Mouse (Mus musculus) layer of hippocampus, adult 8-10 months (tissue): ENCODE data around the gene Fzd4. TPM values are rescaled to one million over a fixed set of nuclear protein-coding genes. Genes with fewer than 3 reads are reported as not detected.

ENCODE experiments used
- DNase-seq, 2 experiments: peaks; one replicate each; pipeline ENCODE4 v3.0.0; 2022; ENCODE audit warnings: low spot score in 2 of 2
- total RNA-seq, 4 experiments: library from RNA; stranded (reverse); gene quantifications; 2 replicates each; pipeline ENCODE4 v1.2.4; 2022

The Fzd4 gene
- 1 to 10 TPM; 6.2 to 7.4 (median 6.5) TPM for total RNA-seq

- DNase-seq: peak; percentile 81 to 82
Measured at GRCm38 (mm10) chr7:89404081-89404733, at the start of gene Fzd4, which contains the start of gene Tmem135. Gene Fzd4 (plus strand): TSS chr7:89404355. Gene Tmem135 (minus strand): TSS chr7:89404222.

- no peak for DNase-seq
Measured at GRCm38 (mm10) chr7:89355519-89356255, 48.5 kb upstream of the Fzd4 start.

DNA sequence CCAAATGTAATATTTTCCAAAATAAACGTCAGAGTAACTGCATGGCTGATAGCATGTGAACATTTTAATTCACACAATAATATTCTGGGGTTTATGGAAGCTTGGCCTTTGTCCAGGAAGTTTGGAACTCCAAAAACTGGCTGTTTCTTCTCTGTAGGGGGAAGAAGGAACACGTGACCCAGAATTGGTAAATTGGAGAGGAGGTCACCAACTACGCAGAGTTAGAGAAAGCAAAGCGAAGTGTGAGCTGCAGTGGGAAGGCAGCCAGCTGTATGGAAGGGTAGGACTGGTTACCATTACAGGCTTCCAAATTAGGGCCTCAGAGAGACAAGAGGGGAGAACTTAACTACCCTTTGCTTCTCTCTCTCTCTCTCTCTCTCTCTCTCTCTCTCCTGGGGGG, 47.8 kb upstream of the Fzd4 start:
- no peak for DNase-seq

- DNase-seq: no peak
Measured at GRCm38 (mm10) chr7:89363975-89364374, 40.2 kb upstream of the Fzd4 start.

DNA sequence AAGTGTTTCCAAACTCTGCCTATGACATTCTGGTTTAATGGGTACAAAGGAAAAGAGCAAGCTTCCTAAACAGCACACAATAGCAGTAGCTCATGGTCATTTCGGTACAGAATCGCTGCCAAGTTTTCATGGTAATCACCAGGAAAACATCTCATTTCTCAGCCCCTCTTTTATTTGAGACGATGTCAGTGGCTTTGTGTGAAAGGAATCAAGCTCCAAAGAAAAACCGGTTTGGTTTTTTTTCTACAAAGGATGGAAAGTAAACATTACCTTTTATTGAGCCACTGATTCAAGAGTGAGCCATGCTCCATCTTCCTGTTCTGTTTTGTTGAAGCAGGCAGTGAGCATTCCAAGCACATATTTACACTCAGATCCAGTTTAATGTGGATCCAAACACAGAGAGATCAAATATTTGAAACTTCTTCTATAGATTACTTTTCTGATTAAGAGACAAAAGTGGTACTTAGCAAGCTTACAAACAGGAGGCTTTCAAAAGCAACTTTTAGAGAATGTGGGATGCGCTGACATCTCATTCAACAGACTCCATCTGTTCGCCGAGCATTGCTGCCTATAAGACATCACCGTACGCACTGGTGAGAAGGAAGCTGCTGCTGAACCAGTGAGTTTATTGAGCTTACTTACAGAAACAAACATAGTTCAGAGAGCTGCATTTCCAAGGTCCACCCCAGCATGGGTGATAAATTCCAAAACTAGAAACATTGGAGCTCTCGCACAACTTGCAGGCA, 38.8 kb upstream of the Fzd4 start:
- DNase-seq: peak; percentile 12 to 14

DNA sequence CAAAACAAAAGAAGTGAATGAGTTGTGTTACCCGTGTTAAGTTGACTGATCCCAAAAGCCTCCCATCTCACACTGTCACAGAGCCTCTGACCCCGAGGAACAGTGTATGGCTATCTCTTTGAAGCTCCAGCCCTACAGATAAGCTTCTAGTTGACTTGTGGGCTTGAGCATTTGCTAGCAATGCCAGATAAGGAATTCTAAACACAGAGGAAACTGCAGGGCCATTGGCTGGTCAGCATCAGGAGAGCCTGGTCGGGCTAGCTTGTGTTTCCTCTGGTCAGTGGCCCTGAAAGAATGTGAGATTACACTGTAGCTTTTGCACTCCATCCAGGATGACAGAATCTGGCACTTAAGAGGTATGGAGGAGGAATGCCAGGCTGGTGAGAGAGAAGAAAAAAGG, 36.5 kb upstream of the Fzd4 start:
- DNase-seq: no peak

DNA sequence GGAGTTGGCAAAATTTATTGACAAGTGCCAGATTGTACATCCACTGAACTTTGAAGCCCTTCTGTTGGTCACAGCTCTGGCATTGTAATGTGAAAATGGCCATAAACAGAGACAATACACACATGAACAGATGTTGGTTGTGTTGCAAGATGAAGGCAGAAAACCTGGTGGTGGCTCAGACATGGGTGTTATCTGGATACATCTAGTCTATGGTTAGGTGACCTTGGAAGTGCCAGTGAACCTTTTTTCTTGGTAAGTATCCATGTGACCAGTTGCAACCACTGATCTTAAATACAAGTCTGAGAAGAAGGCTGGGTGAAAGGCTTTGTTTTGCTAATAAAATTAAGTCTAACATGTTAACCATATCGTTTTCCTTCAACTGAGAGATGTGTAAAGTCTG, 34.1 kb upstream of the Fzd4 start:
- DNase-seq: no peak

DNA sequence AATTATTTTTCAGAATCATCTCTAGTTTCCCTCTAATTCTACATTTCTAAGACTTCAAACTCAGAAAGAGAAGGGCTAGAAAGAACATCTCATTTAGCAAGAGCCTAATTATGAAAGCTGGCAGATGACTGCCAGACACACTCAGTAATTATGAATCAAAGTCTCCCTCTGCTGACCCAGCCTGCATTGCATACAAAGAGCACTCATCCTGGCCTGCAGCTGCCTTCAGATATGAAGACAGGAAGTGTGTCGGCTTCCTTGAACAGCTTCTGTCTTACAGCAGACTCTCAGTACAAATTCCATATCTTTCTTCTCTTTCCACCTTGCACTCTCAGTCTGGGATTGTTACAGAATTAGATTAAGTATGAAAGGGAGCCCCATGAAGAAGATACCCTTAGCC, 33.2 kb upstream of the Fzd4 start:
- peak; percentile 18 to 33 for DNase-seq

GRCm38 (mm10) chr7:89371623-89372295, 32.4 kb upstream of the Fzd4 start:
- DNase-seq: no peak

DNA sequence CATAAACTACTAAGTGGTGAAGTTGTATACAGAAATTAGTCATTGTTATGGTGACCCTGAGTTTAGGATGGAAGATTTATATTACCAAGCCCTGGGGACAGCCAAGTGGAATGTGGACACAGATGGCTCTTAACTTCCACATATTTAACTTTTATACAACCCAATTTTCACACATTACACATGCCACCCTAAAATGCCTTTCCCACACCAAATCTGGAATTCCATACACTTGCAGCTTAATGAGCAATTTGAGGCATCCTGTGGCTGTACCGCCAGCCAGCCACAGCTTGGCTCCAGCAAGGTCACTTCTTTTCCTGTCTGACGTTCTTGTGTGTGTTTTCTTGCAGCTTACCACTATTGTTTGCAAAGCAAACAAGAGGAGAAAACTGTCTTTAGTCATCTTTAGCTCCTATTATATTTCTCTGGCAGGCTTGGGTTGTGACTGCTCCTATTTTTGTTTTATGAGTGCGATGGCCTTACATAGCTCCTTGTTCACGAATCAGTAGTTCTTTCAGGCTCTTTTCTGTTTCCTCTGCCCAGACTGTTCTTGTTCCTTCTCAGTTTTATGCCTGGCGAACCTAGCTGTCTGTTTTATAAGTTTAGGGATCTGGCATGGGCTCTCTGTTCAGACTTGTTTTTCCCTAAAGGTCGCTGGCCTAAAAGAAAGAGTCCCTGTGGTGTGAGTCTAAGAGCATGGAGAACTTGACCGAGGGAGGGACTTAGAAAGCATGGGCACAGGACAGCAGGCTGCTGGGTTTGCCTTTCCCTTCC, 23.0 kb upstream of the Fzd4 start:
- no peak for DNase-seq

DNA sequence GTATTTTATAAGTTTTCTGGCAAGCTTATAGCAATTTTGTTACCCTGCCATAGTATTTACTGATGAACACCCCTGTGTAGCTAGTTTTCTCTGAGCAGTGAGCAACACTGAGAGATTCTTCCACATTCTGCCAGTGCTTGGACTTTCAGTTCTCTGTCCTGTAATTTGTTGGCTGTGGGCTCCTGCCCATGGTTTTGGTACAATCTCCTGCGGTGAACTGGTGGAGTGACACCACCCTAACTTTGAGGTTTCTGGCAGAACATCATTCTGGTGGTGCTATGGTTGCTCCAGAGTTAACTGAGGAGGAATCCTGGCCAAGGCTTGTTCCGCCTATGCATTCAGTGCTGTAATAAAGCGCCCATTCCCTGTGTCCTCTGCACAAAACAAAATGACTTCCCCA, 21.3 kb upstream of the Fzd4 start:
- no peak for DNase-seq

DNA sequence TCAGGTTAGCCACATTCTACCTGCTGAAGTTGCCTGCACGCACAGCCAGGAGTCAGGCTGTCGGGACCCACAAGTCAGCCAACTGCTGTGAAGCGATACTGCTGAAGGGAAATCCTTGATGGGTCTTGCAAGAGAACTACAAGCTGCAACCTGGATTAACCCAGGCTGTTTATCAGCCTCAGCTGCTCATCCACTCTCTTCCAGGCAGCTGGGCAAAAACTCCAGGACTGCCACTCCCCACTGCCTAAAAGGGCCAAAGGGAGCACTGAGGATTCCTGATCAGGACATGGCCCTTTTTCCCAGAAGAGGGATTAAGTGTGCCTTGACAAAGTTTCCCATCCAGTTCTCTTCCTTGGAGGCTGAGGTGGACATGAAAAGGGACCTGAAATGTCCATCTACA, 15.2 kb upstream of the Fzd4 start:
- DNase-seq: no peak

- DNase-seq: no peak
Measured at GRCm38 (mm10) chr7:89390660-89391059, 13.5 kb upstream of the Fzd4 start.

- DNase-seq: no peak
Measured at GRCm38 (mm10) chr7:89391281-89391680, 12.9 kb upstream of the Fzd4 start.

- DNase-seq: no peak
Measured at GRCm38 (mm10) chr7:89391831-89392230, 12.3 kb upstream of the Fzd4 start.

GRCm38 (mm10) chr7:89392388-89392787, 11.8 kb upstream of the Fzd4 start:
- DNase-seq: no peak

GRCm38 (mm10) chr7:89392825-89393224, 11.3 kb upstream of the Fzd4 start:
- no peak for DNase-seq

GRCm38 (mm10) chr7:89395399-89395798, 8.8 kb upstream of the Fzd4 start:
- DNase-seq: no peak

DNA sequence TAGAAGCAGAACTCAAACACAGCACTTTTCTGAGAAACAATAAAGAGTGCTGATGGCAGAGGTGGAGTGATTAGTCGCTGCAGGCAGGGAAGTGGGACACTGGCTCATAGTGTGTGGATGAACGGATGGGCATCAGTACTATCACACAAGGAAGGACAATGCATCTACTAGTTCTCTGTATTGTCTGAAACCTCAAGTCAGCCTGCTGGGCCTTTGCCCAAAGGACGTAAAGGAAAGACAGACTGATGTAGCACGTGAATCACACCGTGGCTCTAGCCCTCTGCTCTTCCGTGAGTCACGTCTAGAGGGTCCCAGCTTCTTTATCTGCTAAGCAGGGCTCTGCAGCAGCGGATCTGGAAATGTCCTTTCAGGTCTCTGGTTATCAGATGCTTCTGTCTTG, 7.8 kb upstream of the Fzd4 start:
- no peak for DNase-seq

GRCm38 (mm10) chr7:89397837-89398534, 6.2 kb upstream of the Fzd4 start:
- no peak for DNase-seq
